Mouse (Mus musculus): ENCODE measurements around the gene Celf6. TPM values are rescaled to one million over a fixed set of nuclear protein-coding genes. Genes with fewer than 3 reads are reported as not detected.
A peak's percentile ranks its signal among the peaks of the same experiment; 100 is the strongest.

Celf6 gene
- 35.8 and 36.0 TPM in 2 replicates for polyA plus RNA-seq (2014; fragmentation: Nextera tagmentation; extraction: Ambion mirVana)

GRCm38 (mm10) chr9:59577844-59578504, at the start of gene Celf6:
TSS of gene Celf6 (plus strand) at chr9:59577917.
- under 1% methylated on average over 43 of the region's 61 CpGs for WGBS
- peak within 1 kb of the TSS; percentile 69 for H3K4me3 ChIP-seq (replicated peaks; ENCODE audit: low read length)
- DNase-seq (ENCODE audit: low spot score) (peak; percentile 95), ATAC-seq (ENCODE audit: low FRiP score) (peak; percentile 96)
- H3K9ac ChIP-seq, result peak within 1 kb of the TSS; percentile 67
- H3K27ac ChIP-seq, result peak within 1 kb of the TSS; percentile 62; the same call in 1 of the 2 replicates
- H3K27me3 ChIP-seq (ENCODE audit: control insufficient read depth, insufficient read depth, low read length), result peaks cover 13% of the 10 kb centered on the region
- peaks cover 21% of the 10 kb centered on the region for H3K4me1 ChIP-seq (replicated peaks; ENCODE audit: control insufficient read depth, insufficient read depth, low read length)
- no peaks in the 10 kb centered on the region for H3K9me3 ChIP-seq (ENCODE audit: control insufficient read depth, low read length)
- no peaks in the 10 kb centered on the region for H3K36me3 ChIP-seq (replicated peaks; ENCODE audit: control insufficient read depth, insufficient read depth)
- peak within 1 kb of the TSS; percentile 67 for H3K4me2 ChIP-seq (replicated peaks)

DNA sequence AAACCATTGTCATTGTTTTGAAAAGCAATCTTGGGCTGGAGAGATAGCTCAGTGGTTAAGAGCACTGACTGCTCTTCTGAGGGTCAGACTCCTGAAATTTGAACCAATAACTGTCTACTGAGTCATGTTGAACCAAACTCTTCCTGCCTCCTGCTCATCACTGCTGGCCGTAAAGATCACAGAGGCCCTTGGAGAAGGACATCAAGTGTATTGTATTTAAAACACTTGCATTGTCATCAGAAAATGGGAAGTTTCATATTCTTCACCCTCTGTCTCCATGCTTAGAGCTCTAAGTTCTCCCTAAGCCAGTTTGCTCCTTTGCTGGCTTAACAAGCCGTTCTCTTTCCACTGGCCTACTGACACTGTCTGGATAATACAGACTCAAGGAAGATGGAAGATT, 49.4 kb upstream of the Celf6 start:
- no peak for DNase-seq (ENCODE audit: low spot score)
- Histone ChIP-seq H3K4me1 (replicated peaks; ENCODE audit: control insufficient read depth, insufficient read depth, low read length) (no peaks in the 10 kb centered on the region), H3K27me3 (ENCODE audit: control insufficient read depth, insufficient read depth, low read length) (no peaks in the 10 kb centered on the region), H3K9ac (no peak overlapping the region), H3K9me3 (ENCODE audit: control insufficient read depth, low read length) (no peaks in the 10 kb centered on the region), H3K27ac (no peak overlapping the region), H3K36me3 (replicated peaks; ENCODE audit: control insufficient read depth, insufficient read depth) (no peaks in the 10 kb centered on the region), H3K4me2 (replicated peaks) (no peak overlapping the region), H3K4me3 (replicated peaks; ENCODE audit: low read length) (no peak overlapping the region)
- no peak for ATAC-seq (ENCODE audit: low FRiP score)
- WGBS, result 94% methylated on average over 2 of the region's 2 CpGs

GRCm38 (mm10) chr9:59531645-59532044, 46.1 kb upstream of the Celf6 start:
- Histone ChIP-seq H3K4me1 (replicated peaks; ENCODE audit: control insufficient read depth, insufficient read depth, low read length) (no peaks in the 10 kb centered on the region), H3K4me3 (replicated peaks; ENCODE audit: low read length) (no peak overlapping the region), H3K9ac (no peak overlapping the region), H3K27me3 (ENCODE audit: control insufficient read depth, insufficient read depth, low read length) (no peaks in the 10 kb centered on the region), H3K9me3 (ENCODE audit: control insufficient read depth, low read length) (no peaks in the 10 kb centered on the region), H3K36me3 (replicated peaks; ENCODE audit: control insufficient read depth, insufficient read depth) (no peaks in the 10 kb centered on the region), H3K27ac (no peak overlapping the region), H3K4me2 (replicated peaks) (no peak overlapping the region)
- ATAC-seq (ENCODE audit: low FRiP score), result no peak
- DNase-seq (ENCODE audit: low spot score), result no peak
- 38% methylated on average over 5 of the region's 5 CpGs for WGBS

DNA sequence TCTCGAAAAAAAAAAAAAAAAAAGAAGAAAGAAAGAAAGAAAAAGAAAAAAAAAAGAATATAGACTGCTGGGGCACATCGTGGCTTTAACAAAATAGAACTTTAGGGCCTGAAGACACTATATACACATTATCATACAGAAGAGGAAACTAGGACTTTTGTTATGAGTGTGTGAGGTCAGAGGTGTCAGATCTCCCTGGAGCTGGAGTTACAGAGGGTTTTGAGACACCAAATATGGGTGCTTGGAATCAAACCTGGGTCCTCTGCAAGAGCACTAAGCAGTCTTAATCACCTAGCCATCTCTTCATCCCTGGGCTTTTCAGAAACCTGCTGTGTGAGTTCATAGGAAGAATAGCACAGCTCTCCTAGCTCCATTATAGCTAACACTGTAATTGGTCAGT, 44.3 kb upstream of the Celf6 start:
- ATAC-seq (ENCODE audit: low FRiP score) (no peak), DNase-seq (ENCODE audit: low spot score) (no peak)
- Histone ChIP-seq H3K27ac (no peak overlapping the region), H3K4me2 (replicated peaks) (no peak overlapping the region), H3K36me3 (replicated peaks; ENCODE audit: control insufficient read depth, insufficient read depth) (no peaks in the 10 kb centered on the region), H3K9ac (no peak overlapping the region), H3K27me3 (ENCODE audit: control insufficient read depth, insufficient read depth, low read length) (no peaks in the 10 kb centered on the region), H3K4me3 (replicated peaks; ENCODE audit: low read length) (no peak overlapping the region), H3K9me3 (ENCODE audit: control insufficient read depth, low read length) (no peaks in the 10 kb centered on the region), H3K4me1 (replicated peaks; ENCODE audit: control insufficient read depth, insufficient read depth, low read length) (no peaks in the 10 kb centered on the region)
- WGBS, result 79% methylated on average over 2 of the region's 2 CpGs

DNA sequence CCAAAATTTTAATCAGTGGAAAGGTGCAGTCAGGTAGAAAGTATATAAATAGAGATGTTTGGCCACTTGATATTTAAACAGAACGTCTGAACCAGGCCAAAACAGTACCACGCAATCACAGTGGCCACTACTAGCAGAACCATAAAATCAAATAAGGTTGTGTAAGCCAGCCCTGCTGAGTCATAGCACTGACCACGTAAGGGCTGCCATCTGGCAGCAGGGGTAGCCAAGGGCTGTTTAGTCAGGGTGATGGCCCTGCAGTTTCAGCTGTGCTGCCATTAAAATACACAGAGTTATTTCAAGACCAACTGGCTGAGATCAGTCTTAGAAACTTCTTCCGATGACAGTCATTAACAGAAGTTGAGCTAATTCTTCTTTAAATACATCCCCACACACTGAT, 43.8 kb upstream of the Celf6 start:
- 84% methylated on average over 4 of the region's 4 CpGs for WGBS
- no peaks in the 10 kb centered on the region for H3K27me3 ChIP-seq (ENCODE audit: control insufficient read depth, insufficient read depth, low read length)
- H3K27ac ChIP-seq, result no peak overlapping the region
- no peak for ATAC-seq (ENCODE audit: low FRiP score)
- H3K4me3 ChIP-seq (replicated peaks; ENCODE audit: low read length), result no peak overlapping the region
- H3K4me1 ChIP-seq (replicated peaks; ENCODE audit: control insufficient read depth, insufficient read depth, low read length), result peaks cover 2% of the 10 kb centered on the region
- DNase-seq (ENCODE audit: low spot score), result no peak
- H3K9ac ChIP-seq, result no peak overlapping the region
- H3K36me3 ChIP-seq (replicated peaks; ENCODE audit: control insufficient read depth, insufficient read depth), result no peaks in the 10 kb centered on the region
- H3K4me2 ChIP-seq (replicated peaks), result no peak overlapping the region
- H3K9me3 ChIP-seq (ENCODE audit: control insufficient read depth, low read length), result no peaks in the 10 kb centered on the region

GRCm38 (mm10) chr9:59537651-59538050, 40.1 kb upstream of the Celf6 start:
- no peaks in the 10 kb centered on the region for H3K36me3 ChIP-seq (replicated peaks; ENCODE audit: control insufficient read depth, insufficient read depth)
- no peak overlapping the region for H3K27ac ChIP-seq
- no peak overlapping the region for H3K9ac ChIP-seq
- H3K4me2 ChIP-seq (replicated peaks), result no peak overlapping the region
- H3K4me3 ChIP-seq (replicated peaks; ENCODE audit: low read length), result no peak overlapping the region
- DNase-seq (ENCODE audit: low spot score), result no peak
- H3K9me3 ChIP-seq (ENCODE audit: control insufficient read depth, low read length), result no peaks in the 10 kb centered on the region
- peaks cover 25% of the 10 kb centered on the region for H3K4me1 ChIP-seq (replicated peaks; ENCODE audit: control insufficient read depth, insufficient read depth, low read length)
- no peak for ATAC-seq (ENCODE audit: low FRiP score)
- H3K27me3 ChIP-seq (ENCODE audit: control insufficient read depth, insufficient read depth, low read length), result no peaks in the 10 kb centered on the region
- 87% methylated on average over 3 of the region's 3 CpGs for WGBS

DNA sequence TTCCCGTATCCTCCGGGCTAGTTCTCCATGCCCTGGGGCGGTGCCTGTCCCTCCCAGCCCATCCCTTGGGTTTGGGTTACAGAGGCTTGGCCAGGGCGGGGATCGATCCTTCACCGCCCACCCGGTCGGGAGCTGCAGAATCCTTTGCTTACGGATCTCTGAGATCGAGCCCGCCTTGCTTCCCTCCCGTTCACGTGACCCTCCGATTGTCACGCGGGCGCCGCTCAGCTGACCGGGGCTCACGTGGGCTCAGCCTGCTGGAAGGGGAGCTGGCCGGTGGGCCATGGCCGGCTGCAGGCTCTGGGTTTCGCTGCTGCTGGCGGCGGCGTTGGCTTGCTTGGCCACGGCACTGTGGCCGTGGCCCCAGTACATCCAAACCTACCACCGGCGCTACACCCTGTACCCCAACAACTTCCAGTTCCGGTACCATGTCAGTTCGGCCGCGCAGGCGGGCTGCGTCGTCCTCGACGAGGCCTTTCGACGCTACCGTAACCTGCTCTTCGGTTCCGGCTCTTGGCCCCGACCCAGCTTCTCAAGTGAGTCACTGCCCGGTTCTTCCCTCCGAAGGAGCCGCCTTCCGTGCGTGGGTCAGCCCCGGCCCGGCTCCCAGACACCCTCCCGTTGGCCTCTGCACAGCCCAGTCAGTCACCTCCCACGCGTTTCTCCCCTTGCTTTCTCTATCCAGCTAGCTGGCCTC, 38.1 kb upstream of the Celf6 start, which contains the start of the genes Hexa and Tmem202:
Gene Hexa (plus strand): TSS at position 100 of the 697 bp plus-strand sequence.
Gene Tmem202 (minus strand): TSS at position 407 of the 697 bp plus-strand sequence.
- Histone ChIP-seq H3K4me2 (replicated peaks) (peak within 1 kb of the TSS; percentile 63), H3K4me3 (replicated peaks; ENCODE audit: low read length) (peak within 1 kb of the TSS; percentile 80), H3K9ac (peak within 1 kb of the TSS; percentile 84), H3K9me3 (ENCODE audit: control insufficient read depth, low read length) (no peaks in the 10 kb centered on the region), H3K36me3 (replicated peaks; ENCODE audit: control insufficient read depth, insufficient read depth) (no peaks in the 10 kb centered on the region), H3K4me1 (replicated peaks; ENCODE audit: control insufficient read depth, insufficient read depth, low read length) (peaks cover 29% of the 10 kb centered on the region), H3K27me3 (ENCODE audit: control insufficient read depth, insufficient read depth, low read length) (no peaks in the 10 kb centered on the region), H3K27ac (no peak within 1 kb of the TSS)
- 4% methylated on average over 54 of the region's 55 CpGs for WGBS
- DNase-seq (ENCODE audit: low spot score), result peak; percentile 87
- ATAC-seq (ENCODE audit: low FRiP score), result peak; percentile 92

DNA sequence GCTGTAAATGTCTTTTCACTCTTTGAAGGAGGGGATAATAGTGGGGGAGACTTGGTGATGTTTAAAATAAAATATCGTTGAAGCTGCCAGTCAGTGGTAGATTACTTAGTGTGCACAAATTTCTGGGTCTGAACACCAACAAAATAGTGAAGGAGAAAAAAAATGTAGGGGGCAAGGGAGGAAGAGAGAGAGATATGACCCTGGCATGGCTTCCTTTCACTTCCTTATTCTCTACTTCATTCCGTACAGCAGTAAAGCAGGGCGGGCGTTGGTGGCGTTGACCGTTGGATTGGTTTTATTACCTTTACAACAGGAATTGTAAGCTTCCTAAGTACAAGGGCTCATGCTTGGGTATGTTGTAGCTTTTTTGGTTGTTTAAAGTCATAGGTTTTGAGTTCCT, 36.1 kb upstream of the Celf6 start:
- H3K4me2 ChIP-seq (replicated peaks), result peak overlapping the region; percentile 63; the same call in 1 of the 2 replicates
- H3K9ac ChIP-seq, result no peak overlapping the region
- DNase-seq (ENCODE audit: low spot score) (no peak), ATAC-seq (ENCODE audit: low FRiP score) (no peak)
- 95% methylated on average over 6 of the region's 6 CpGs for WGBS
- no peaks in the 10 kb centered on the region for H3K9me3 ChIP-seq (ENCODE audit: control insufficient read depth, low read length)
- no peaks in the 10 kb centered on the region for H3K36me3 ChIP-seq (replicated peaks; ENCODE audit: control insufficient read depth, insufficient read depth)
- H3K27ac ChIP-seq, result no peak overlapping the region
- H3K27me3 ChIP-seq (ENCODE audit: control insufficient read depth, insufficient read depth, low read length), result no peaks in the 10 kb centered on the region
- H3K4me3 ChIP-seq (replicated peaks; ENCODE audit: low read length), result no peak overlapping the region
- H3K4me1 ChIP-seq (replicated peaks; ENCODE audit: control insufficient read depth, insufficient read depth, low read length), result peaks cover 29% of the 10 kb centered on the region

- H3K36me3 ChIP-seq (replicated peaks; ENCODE audit: control insufficient read depth, insufficient read depth), result no peaks in the 10 kb centered on the region; the same call in 1 of the 2 replicates
- no peaks in the 10 kb centered on the region for H3K27me3 ChIP-seq (ENCODE audit: control insufficient read depth, insufficient read depth, low read length)
- no peak overlapping the region for H3K9ac ChIP-seq
- no peak overlapping the region for H3K27ac ChIP-seq
- H3K4me1 ChIP-seq (replicated peaks; ENCODE audit: control insufficient read depth, insufficient read depth, low read length), result peaks cover 29% of the 10 kb centered on the region
- no peak for DNase-seq (ENCODE audit: low spot score)
- H3K4me2 ChIP-seq (replicated peaks), result no peak overlapping the region
- no peak for ATAC-seq (ENCODE audit: low FRiP score)
- H3K9me3 ChIP-seq (ENCODE audit: control insufficient read depth, low read length), result no peaks in the 10 kb centered on the region
- H3K4me3 ChIP-seq (replicated peaks; ENCODE audit: low read length), result no peak overlapping the region
Observed at GRCm38 (mm10) chr9:59542766-59543324, 34.9 kb upstream of the Celf6 start.

Data from hindbrain, embryonic 14.5 days (tissue).